Mouse (Mus musculus) cerebellum, adult 2 months (tissue): ENCODE results near the gene Atp10b. TPM values are rescaled to one million over a fixed set of nuclear protein-coding genes. Genes with fewer than 3 reads are reported as not detected.
"Not testable (repeated sequence)": the region's sequence is repeated elsewhere in the genome, so short reads cannot be mapped to it uniquely, and the experiment has no call there.

Experiments used
- DNase-seq, 2 experiments: peaks; one replicate each; pipeline ENCODE4 v3.0.0; 2021
- H3K27ac ChIP-seq: fragments of 200-500 bp; 2 replicates; pipeline ENCODE4 v1.5.1; 2012; ENCODE audit warnings: low read length, control low read depth, inconsistent platforms; ENCODE audit not compliant: insufficient read depth
- H3K27me3 ChIP-seq: fragments of 200-500 bp; 2 replicates; pipeline ENCODE4 v1.6.1; 2012; ENCODE audit warnings: inconsistent platforms, mild to moderate bottlenecking, low read length, moderate library complexity; ENCODE audit not compliant: control insufficient read depth, insufficient read depth
- H3K4me1 ChIP-seq: fragments of 200-500 bp; 2 replicates; pipeline ENCODE4 v1.6.1; 2011; ENCODE audit warnings: low read length; ENCODE audit not compliant: control insufficient read depth, insufficient read depth
- H3K4me3 ChIP-seq: fragments of 200-500 bp; replicated peaks from 2 replicates; pipeline ENCODE3; 2011; ENCODE audit warnings: mild to moderate bottlenecking, low read depth, low read length, control low read depth; ENCODE audit not compliant: insufficient read depth
- CTCF ChIP-seq: fragments of 200-500 bp; IDR thresholded peaks from 2 replicates; pipeline ENCODE4 v1.5.1; 2011; ENCODE audit warnings: low read depth, mild to moderate bottlenecking, control low read depth, low read length, moderate library complexity, borderline replicate concordance; ENCODE audit not compliant: insufficient read depth
- POLR2A ChIP-seq: fragments of 200-500 bp; IDR thresholded peaks from 2 replicates; pipeline ENCODE4 v1.6.1; 2011; ENCODE audit warnings: low read length, control low read depth, borderline replicate concordance; ENCODE audit not compliant: insufficient read depth
- WGBS: fragments of 180-500 bp; shearing (Covaris S2); methylation state at CpG from one replicate; pipeline ENCODE4 v1.1.7; 2018; 5-methylcytosine and 5-hydroxymethylcytosine counted together
- polyA plus RNA-seq: library from polyadenylated mRNA; depleted of rRNA; stranded (reverse); fragments of >200 nt; gene quantifications from 2 replicates; pipeline ENCODE4 v1.2.3, GENCODE M21; 2012; rRNA removed

The Atp10b gene
- polyA plus RNA-seq: 1.4 and 1.6 TPM in 2 replicates

DNA sequence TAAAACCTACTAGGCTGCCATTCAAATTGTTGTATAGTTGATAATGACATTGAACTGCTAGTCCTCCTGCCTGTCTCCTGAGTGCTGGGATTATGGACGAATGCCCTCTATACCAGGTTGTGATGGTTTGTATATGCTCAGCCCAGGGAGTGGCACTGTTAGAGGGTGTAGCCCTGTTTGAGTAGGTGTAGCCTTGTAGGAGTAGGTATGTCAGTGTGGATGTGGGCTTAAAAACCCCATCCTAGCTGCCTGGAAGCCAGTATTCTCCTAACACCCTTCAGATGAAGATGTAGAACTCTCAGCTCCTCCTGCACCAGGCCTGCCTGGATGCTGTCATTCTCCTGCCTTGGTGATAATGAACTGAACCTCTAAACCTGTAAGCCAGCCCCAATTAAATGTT lies at the start of gene Atp10b:
Gene Atp10b, plus strand, starts transcription at position 301 of the 400 bp plus-strand sequence.
- DNase-seq: no peak
- Histone ChIP-seq H3K27ac (no peak within 1 kb of the TSS), H3K4me1 (no peaks in the 10 kb centered on the region), H3K4me3 (no peak within 1 kb of the TSS), H3K27me3 (no peaks in the 10 kb centered on the region)
- TF ChIP-seq CTCF (no peak), POLR2A (no peak)
- 84% methylated on average over 1 of the region's 1 CpGs for WGBS

DNA sequence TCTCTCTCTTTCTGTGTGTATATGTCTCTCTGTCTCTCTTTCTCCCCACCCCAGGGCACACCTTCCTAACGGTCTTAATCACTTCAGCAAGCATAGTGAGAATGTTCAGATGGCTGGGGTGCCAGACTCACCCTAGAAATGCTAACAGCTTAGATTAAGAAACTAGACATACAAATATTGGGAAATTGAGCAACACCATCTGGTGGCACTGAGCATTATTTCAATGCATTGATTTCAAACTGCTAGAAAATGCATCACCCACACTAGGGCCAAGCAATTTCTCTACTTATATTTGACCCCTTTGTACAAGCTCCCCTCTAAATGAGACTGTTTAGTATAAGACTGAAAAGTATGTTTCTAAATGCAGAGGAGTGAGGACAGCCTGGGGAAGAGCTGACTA lies 48.3 kb upstream of the Atp10b start:
- 16% methylated on average over 1 of the region's 1 CpGs for WGBS
- Histone ChIP-seq H3K4me1 (no peaks in the 10 kb centered on the region), H3K4me3 (no peak overlapping the region), H3K27ac (no peak overlapping the region), H3K27me3 (no peaks in the 10 kb centered on the region)
- TF ChIP-seq CTCF: no peak
- no peak for TF ChIP-seq POLR2A
- DNase-seq: peak in 1 of 2 experiments; percentile 10

DNA sequence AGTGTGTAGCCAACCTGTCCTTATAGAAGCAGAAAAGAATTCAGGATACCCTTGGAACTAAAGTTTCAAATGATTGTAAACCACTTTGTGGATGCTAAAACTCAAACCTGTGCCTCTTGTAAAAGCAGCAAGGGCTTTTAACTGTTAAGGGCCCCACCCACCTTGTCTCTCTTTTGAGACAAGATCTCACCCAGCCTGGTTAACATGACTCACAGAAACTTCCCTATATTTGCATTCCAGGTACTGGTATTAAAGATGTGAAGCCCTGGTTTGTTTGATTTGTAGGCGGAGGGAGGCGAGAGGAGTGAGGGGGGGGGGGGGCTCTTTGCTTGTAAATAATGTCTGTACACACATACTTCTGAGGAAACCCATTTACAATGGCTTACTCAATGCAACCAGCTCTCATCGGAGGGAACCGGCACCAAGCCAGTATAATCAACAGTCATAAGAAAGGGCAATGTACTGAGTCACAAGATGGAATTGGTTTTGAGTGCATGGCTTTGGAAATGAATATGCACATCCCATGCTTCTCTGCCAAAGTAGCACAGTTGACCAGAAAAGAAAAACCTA lies 23.7 kb upstream of the Atp10b start:
- DNase-seq: no peak
- Histone ChIP-seq H3K27ac (no peak overlapping the region), H3K27me3 (no peaks in the 10 kb centered on the region), H3K4me1 (no peaks in the 10 kb centered on the region), H3K4me3 (no peak overlapping the region)
- TF ChIP-seq POLR2A (no peak), CTCF (no peak)
- WGBS: 89% methylated on average over 4 of the region's 4 CpGs

DNA sequence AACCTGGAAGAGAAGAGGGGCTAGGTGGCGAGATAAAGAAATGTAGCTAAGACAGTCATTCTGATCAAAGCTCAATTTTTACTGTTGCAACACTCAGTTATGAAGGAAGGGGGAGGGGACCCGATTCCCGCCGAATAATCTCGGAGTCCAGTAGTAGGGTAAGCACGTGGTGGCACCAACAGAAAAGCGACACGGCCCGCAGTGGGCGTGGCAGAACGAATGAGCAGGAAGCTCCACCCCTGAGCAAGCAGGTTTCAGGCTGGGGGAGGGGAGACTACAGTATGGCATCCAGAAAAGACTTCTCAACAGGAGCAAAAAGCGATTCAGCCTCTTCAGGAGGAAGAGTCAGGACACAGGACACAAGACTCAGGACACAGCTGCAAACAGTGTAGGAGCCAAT lies 23.1 kb upstream of the Atp10b start:
- not testable (repeated sequence) for H3K4me3 ChIP-seq, H3K4me1 ChIP-seq, H3K27me3 ChIP-seq, DNase-seq, H3K27ac ChIP-seq
- WGBS: 80% methylated on average over 12 of the region's 12 CpGs

DNA sequence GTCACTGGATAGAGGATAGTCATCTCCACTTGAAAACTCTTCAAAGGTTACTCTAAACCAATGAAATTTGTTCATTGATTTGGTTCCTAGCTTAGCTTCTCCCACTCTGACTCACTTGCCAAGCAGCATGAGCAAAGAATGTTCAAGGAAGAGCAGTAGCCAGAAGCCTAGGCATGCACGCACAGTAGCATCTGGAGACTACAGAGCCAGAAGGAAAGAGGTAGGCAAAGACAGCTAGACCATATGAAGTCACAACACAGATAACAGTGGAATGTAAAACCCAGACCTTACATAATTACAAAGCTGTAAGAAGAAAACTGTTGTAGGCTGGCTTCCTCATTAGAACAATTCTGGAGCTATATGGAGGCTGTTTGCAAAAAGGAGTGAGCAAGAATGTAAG lies 8.4 kb upstream of the Atp10b start:
- no peak for TF ChIP-seq POLR2A
- no peak for TF ChIP-seq CTCF
- H3K4me1 ChIP-seq: peaks cover 2% of the 10 kb centered on the region; the same call in 1 of the 2 replicates
- DNase-seq: no peak
- 89% methylated on average over 1 of the region's 1 CpGs for WGBS
- no peak overlapping the region for H3K4me3 ChIP-seq
- H3K27me3 ChIP-seq: no peaks in the 10 kb centered on the region
- H3K27ac ChIP-seq: no peak overlapping the region

DNA sequence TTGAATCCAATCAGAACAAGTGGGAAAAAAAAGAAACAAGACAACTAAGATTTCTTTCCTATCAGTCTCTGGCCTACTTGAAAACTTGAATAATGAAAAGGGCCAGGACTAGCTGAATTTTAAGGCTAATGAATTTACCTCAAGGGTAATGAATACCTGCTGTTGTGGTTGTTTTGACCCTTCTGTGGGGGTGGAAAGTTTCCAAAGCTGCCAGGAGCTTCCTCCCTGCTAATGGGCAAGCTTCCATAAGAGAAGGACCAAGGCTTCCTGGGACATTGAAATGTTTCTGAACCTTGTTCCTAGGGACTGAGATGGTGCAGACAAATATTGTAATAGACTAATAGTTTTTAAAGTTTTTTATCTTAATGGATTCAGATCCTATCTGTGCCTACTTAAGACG lies 6.9 kb upstream of the Atp10b start:
- peaks cover 2% of the 10 kb centered on the region; the same call in 1 of the 2 replicates for H3K4me1 ChIP-seq
- no peak overlapping the region for H3K4me3 ChIP-seq
- DNase-seq: peak in 1 of 2 experiments; percentile 55
- H3K27me3 ChIP-seq: no peaks in the 10 kb centered on the region
- H3K27ac ChIP-seq: no peak overlapping the region
- WGBS: 81% methylated on average over 1 of the region's 1 CpGs
- TF ChIP-seq CTCF (no peak), POLR2A (no peak)

DNA sequence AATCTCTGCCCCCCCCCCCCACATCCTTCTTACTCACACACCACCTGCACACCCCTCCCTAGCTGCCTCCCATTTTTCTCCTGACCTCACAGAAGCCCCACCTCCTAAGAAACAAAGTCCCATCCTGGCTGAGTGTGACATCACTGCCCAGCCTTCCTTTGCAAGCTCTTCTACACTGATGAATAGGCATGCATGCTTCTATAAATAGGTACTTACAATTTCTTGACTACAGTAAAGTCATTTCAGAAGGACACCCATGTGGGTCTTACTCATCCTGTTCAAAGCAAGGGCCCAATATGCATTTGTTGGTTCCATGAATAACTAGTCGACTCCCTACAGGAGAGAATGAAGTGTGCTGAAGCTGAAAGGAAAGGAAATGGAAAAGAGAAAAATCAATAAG lies 5.5 kb upstream of the Atp10b start:
- Histone ChIP-seq H3K4me3 (no peak overlapping the region), H3K27ac (no peak overlapping the region), H3K27me3 (no peaks in the 10 kb centered on the region), H3K4me1 (peaks cover 2% of the 10 kb centered on the region; the same call in 1 of the 2 replicates)
- WGBS: 94% methylated on average over 1 of the region's 1 CpGs
- no peak for DNase-seq
- no peak for TF ChIP-seq POLR2A
- TF ChIP-seq CTCF: no peak

DNA sequence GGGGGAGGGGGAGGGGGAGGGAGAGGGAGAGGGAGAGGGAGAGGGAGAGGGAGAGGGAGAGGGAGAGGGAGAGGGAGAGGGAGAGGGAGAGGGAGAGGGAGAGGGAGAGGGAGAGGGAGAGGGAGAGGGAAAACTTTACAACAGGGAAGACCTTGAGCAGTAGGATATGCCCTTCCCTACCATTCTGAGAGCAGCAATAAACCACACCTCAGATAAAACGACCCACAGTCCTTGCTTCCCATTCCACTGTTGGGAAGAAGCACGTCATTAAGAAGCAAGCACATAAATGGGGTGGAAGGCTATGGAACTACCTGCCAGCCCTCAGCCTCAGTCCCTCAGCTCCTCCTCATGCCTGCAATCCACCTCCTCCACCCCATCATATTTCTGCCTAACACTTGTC lies 4.8 kb upstream of the Atp10b start:
- DNase-seq, H3K27me3 ChIP-seq, H3K4me1 ChIP-seq, H3K4me3 ChIP-seq, H3K27ac ChIP-seq: not testable (repeated sequence)
- 85% methylated on average over 2 of the region's 2 CpGs for WGBS
